Mouse (Mus musculus) bone marrow, adult 2 months (tissue): ENCODE measurements around the gene Rpusd2.

Source experiments
- CTCF ChIP-seq: fragments of 200-500 bp; IDR thresholded peaks from 2 replicates; pipeline ENCODE4 v1.5.1; 2011; ENCODE audit warnings: low read length, control low read depth; ENCODE audit not compliant: control insufficient read depth, insufficient read depth
- POLR2A ChIP-seq: fragments of 200-500 bp; IDR thresholded peaks from 2 replicates; pipeline ENCODE4 v1.6.1; 2011; ENCODE audit warnings: low read depth, mild to moderate bottlenecking, control low read depth, low read length, borderline replicate concordance; ENCODE audit not compliant: control insufficient read depth

- TF ChIP-seq CTCF (no peak), POLR2A (no peak)
These were observed 15.5 kb upstream of the Rpusd2 start for GRCm38 (mm10) chr2:119019131-119019530.
